Mouse (Mus musculus) cerebellum, adult 2 months (tissue): Measurements from ENCODE around the gene Gjc2.

ENCODE experiments used
- CTCF ChIP-seq: fragments of 200-500 bp; IDR thresholded peaks from 2 replicates; pipeline ENCODE4 v1.5.1; 2011; ENCODE audit warnings: low read depth, mild to moderate bottlenecking, control low read depth, low read length, moderate library complexity, borderline replicate concordance; ENCODE audit not compliant: insufficient read depth
- POLR2A ChIP-seq: fragments of 200-500 bp; IDR thresholded peaks from 2 replicates; pipeline ENCODE4 v1.6.1; 2011; ENCODE audit warnings: low read length, control low read depth, borderline replicate concordance; ENCODE audit not compliant: insufficient read depth

DNA sequence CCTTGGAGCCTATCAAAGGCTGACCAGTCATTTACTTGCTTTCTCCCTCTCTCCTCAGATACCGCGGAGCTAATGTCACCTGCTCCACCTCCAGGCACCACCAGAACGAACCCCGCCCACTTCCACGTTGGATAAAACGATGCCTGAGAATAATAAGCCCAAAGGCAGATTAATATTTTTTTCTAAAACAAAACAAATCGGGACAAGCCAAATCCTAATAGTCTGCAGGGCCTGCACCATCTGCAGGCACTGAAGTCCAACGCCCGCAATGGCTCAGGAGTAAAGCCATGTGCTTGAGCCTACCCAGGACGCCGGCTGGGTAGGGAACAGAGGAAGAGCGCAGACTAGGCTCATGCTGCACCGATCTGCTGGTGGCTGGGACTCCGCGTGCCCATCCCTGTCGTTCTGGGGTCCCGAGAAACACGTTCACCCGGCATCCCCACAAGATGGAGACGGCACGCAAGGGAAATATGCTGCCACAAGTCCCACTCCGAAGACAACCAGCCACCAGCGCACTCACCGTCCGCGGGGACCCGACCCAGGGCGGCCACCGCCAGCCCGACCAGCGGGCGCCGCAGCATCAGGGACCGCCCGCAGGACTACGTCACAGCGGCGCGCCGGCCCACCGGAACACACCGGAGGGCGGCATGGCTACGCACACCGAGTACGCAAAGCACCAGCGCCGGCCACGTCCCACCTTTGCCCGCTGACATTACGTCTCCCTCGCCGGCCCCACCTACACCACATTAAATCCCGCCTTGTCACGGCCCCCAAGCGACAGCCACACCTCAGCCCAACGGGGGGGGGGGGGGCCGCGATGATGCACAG lies 8.4 kb upstream of the Gjc2 start:
- no peak for TF ChIP-seq CTCF
- peak; percentile 75 for TF ChIP-seq POLR2A
